Mouse (Mus musculus) liver, embryonic 16.5 days (tissue): ENCODE data around the gene Dnajc5g. TPM values are rescaled to one million over a fixed set of nuclear protein-coding genes. Genes with fewer than 3 reads are reported as not detected.

ENCODE experiments used
- ATAC-seq: fragments of 200-750 bp; cut with Nextera tagmentation; 2 replicates; pipeline ENCODE4 v1.8.0; 2017; ENCODE audit warnings: low read depth, mild to moderate bottlenecking, moderate number of reproducible peaks, moderate library complexity
- H3K27ac ChIP-seq: fragments of 300-500 bp; sonication (generic); 2 replicates; pipeline ENCODE4 v1.5.1; 2014; ENCODE audit warnings: mild to moderate bottlenecking, low read length
- H3K27me3 ChIP-seq: fragments of 300-500 bp; sonication (generic); 2 replicates; pipeline ENCODE4 v1.6.1; 2014; ENCODE audit warnings: low read depth, low read length, mixed read lengths; ENCODE audit not compliant: control insufficient read depth, insufficient read depth
- H3K36me3 ChIP-seq: fragments of 300-500 bp; sonication (generic); 2 replicates; pipeline ENCODE4 v1.6.1; 2014; ENCODE audit warnings: mild to moderate bottlenecking; ENCODE audit not compliant: control insufficient read depth, insufficient read depth
- H3K4me1 ChIP-seq: fragments of 300-500 bp; sonication (generic); 2 replicates; pipeline ENCODE4 v1.6.1; 2014; ENCODE audit warnings: low read depth, low read length, mixed read lengths; ENCODE audit not compliant: control insufficient read depth
- H3K4me2 ChIP-seq: fragments of 300-500 bp; sonication (generic); 2 replicates; pipeline ENCODE4 v1.6.1; 2014; ENCODE audit warnings: low read depth, low read length, mixed read lengths
- H3K4me3 ChIP-seq: fragments of 300-500 bp; sonication (generic); 2 replicates; pipeline ENCODE4 v1.5.1; 2014; ENCODE audit warnings: low read depth, mild to moderate bottlenecking, low read length
- H3K9ac ChIP-seq: fragments of 300-500 bp; sonication (generic); 2 replicates; pipeline ENCODE4 v1.6.1; 2014; ENCODE audit warnings: low read depth, low read length
- H3K9me3 ChIP-seq: fragments of 300-500 bp; sonication (generic); replicated peaks from 2 replicates; pipeline ENCODE4 v1.6.1; 2016; ENCODE audit warnings: low read length; ENCODE audit not compliant: control insufficient read depth
- WGBS: fragments of 180-500 bp; shearing (Covaris S2); extraction: QIAGEN DNeasy Blood & Tissue Kit; methylation state at CpG from one replicate; pipeline ENCODE4 v1.1.7; 2014; ENCODE audit not compliant: insufficient replicate concordance; 5-methylcytosine and 5-hydroxymethylcytosine counted together
- polyA plus RNA-seq: library from polyadenylated mRNA; unstranded; fragments of >200 nt; fragmentation: Nextera tagmentation; extraction: Ambion mirVana; gene quantifications from 2 replicates; pipeline ENCODE4 v1.2.1, GENCODE M21; 2015

The Dnajc5g gene
- not detected in 2 replicates for polyA plus RNA-seq

- Histone ChIP-seq H3K9ac (no peak within 1 kb of the TSS), H3K4me3 (no peak within 1 kb of the TSS), H3K36me3 (no peaks in the 10 kb centered on the region), H3K27me3 (no peaks in the 10 kb centered on the region; the same call in 1 of the 2 replicates), H3K27ac (no peak within 1 kb of the TSS), H3K9me3 (no peaks in the 10 kb centered on the region), H3K4me1 (no peaks in the 10 kb centered on the region), H3K4me2 (no peak within 1 kb of the TSS)
- WGBS: 48% methylated on average over 9 of the region's 9 CpGs
- ATAC-seq: no peak
These were observed at the start of gene Dnajc5g for GRCm38 (mm10) chr5:31105814-31106335. Gene Dnajc5g, plus strand, starts transcription at chr5:31106285.

GRCm38 (mm10) chr5:31069810-31070209, 36.3 kb upstream of the Dnajc5g start:
- H3K27ac ChIP-seq: no peak overlapping the region
- ATAC-seq: no peak
- H3K9me3 ChIP-seq: no peaks in the 10 kb centered on the region
- H3K4me1 ChIP-seq: no peaks in the 10 kb centered on the region
- 88% methylated on average over 3 of the region's 3 CpGs for WGBS
- H3K4me2 ChIP-seq: no peak overlapping the region
- H3K9ac ChIP-seq: no peak overlapping the region
- H3K36me3 ChIP-seq: peaks cover 42% of the 10 kb centered on the region
- no peak overlapping the region for H3K4me3 ChIP-seq
- H3K27me3 ChIP-seq: no peaks in the 10 kb centered on the region

GRCm38 (mm10) chr5:31071059-31071458, 35.0 kb upstream of the Dnajc5g start:
- WGBS: 80% methylated on average over 2 of the region's 2 CpGs
- H3K4me3 ChIP-seq: no peak overlapping the region
- peaks cover 43% of the 10 kb centered on the region for H3K36me3 ChIP-seq
- H3K4me2 ChIP-seq: no peak overlapping the region
- no peaks in the 10 kb centered on the region for H3K4me1 ChIP-seq
- no peaks in the 10 kb centered on the region for H3K9me3 ChIP-seq
- no peak overlapping the region for H3K9ac ChIP-seq
- no peaks in the 10 kb centered on the region for H3K27me3 ChIP-seq
- no peak overlapping the region for H3K27ac ChIP-seq
- ATAC-seq: no peak

GRCm38 (mm10) chr5:31071821-31072220, 34.3 kb upstream of the Dnajc5g start:
- peaks cover 43% of the 10 kb centered on the region for H3K36me3 ChIP-seq
- H3K4me3 ChIP-seq: no peak overlapping the region
- no peaks in the 10 kb centered on the region for H3K4me1 ChIP-seq
- 86% methylated on average over 11 of the region's 11 CpGs for WGBS
- no peak overlapping the region for H3K9ac ChIP-seq
- no peaks in the 10 kb centered on the region for H3K27me3 ChIP-seq
- ATAC-seq: no peak
- no peak overlapping the region for H3K27ac ChIP-seq
- no peak overlapping the region for H3K4me2 ChIP-seq
- no peaks in the 10 kb centered on the region for H3K9me3 ChIP-seq

- H3K9ac ChIP-seq: no peak overlapping the region
- no peak for ATAC-seq
- 83% methylated on average over 12 of the region's 12 CpGs for WGBS
- no peaks in the 10 kb centered on the region for H3K4me1 ChIP-seq
- H3K9me3 ChIP-seq: no peaks in the 10 kb centered on the region
- H3K27ac ChIP-seq: no peak overlapping the region
- no peaks in the 10 kb centered on the region for H3K27me3 ChIP-seq
- peaks cover 37% of the 10 kb centered on the region for H3K36me3 ChIP-seq
- no peak overlapping the region for H3K4me3 ChIP-seq
- H3K4me2 ChIP-seq: no peak overlapping the region
These were observed 32.9 kb upstream of the Dnajc5g start for GRCm38 (mm10) chr5:31073176-31073575.

GRCm38 (mm10) chr5:31076346-31076745, 29.7 kb upstream of the Dnajc5g start:
- Histone ChIP-seq H3K27ac (no peak overlapping the region), H3K4me3 (no peak overlapping the region), H3K27me3 (no peaks in the 10 kb centered on the region), H3K4me1 (no peaks in the 10 kb centered on the region), H3K9me3 (no peaks in the 10 kb centered on the region), H3K9ac (no peak overlapping the region), H3K4me2 (no peak overlapping the region), H3K36me3 (peaks cover 21% of the 10 kb centered on the region)
- 83% methylated on average over 13 of the region's 13 CpGs for WGBS
- ATAC-seq: no peak

GRCm38 (mm10) chr5:31080059-31080794, 25.9 kb upstream of the Dnajc5g start:
- Histone ChIP-seq H3K4me2 (no peak overlapping the region), H3K4me3 (no peak overlapping the region), H3K9ac (no peak overlapping the region), H3K4me1 (no peaks in the 10 kb centered on the region; the same call in 1 of the 2 replicates), H3K36me3 (peaks cover 4% of the 10 kb centered on the region; the same call in 1 of the 2 replicates), H3K27ac (no peak overlapping the region), H3K9me3 (no peaks in the 10 kb centered on the region), H3K27me3 (no peaks in the 10 kb centered on the region)
- WGBS: 75% methylated on average over 13 of the region's 13 CpGs
- ATAC-seq: no peak

- Histone ChIP-seq H3K4me3 (no peak overlapping the region), H3K4me2 (no peak overlapping the region), H3K9ac (no peak overlapping the region), H3K36me3 (peaks cover 4% of the 10 kb centered on the region; the same call in 1 of the 2 replicates), H3K4me1 (no peaks in the 10 kb centered on the region; the same call in 1 of the 2 replicates), H3K27me3 (no peaks in the 10 kb centered on the region), H3K9me3 (no peaks in the 10 kb centered on the region), H3K27ac (no peak overlapping the region)
- 55% methylated on average over 3 of the region's 3 CpGs for WGBS
- no peak for ATAC-seq
These were observed 25.3 kb upstream of the Dnajc5g start for GRCm38 (mm10) chr5:31080795-31081164.

- no peak for ATAC-seq
- 68% methylated on average over 3 of the region's 3 CpGs for WGBS
- Histone ChIP-seq H3K4me1 (no peaks in the 10 kb centered on the region; the same call in 1 of the 2 replicates), H3K27ac (no peak overlapping the region), H3K4me2 (no peak overlapping the region), H3K9me3 (no peaks in the 10 kb centered on the region), H3K27me3 (no peaks in the 10 kb centered on the region), H3K9ac (no peak overlapping the region), H3K4me3 (no peak overlapping the region), H3K36me3 (peaks cover 4% of the 10 kb centered on the region; the same call in 1 of the 2 replicates)
These were observed 24.7 kb upstream of the Dnajc5g start for GRCm38 (mm10) chr5:31081386-31081785.
